Mouse (Mus musculus): ENCODE results near the gene Fnbp1. TPM values are rescaled to one million over a fixed set of nuclear protein-coding genes. Genes with fewer than 3 reads are reported as not detected.
"Not testable (repeated sequence)": the region's sequence is repeated elsewhere in the genome, so short reads cannot be mapped to it uniquely, and the experiment has no call there.

The Fnbp1 gene
- polyA plus RNA-seq (2012; rRNA removed), result 34.1 and 46.3 TPM in 2 replicates

- peak; percentile 93 for TF ChIP-seq POLR2A (IDR thresholded peaks at IDR 0.05; ENCODE audit: borderline replicate concordance, extremely low read depth, insufficient read depth, insufficient read length, poor library complexity, severe bottlenecking)
- no peak for TF ChIP-seq CTCF (IDR thresholded peaks at IDR 0.05; ENCODE audit: borderline replicate concordance, extremely low read depth, insufficient read depth, insufficient read length)
- DNase-seq (ENCODE audit: low read depth), result peak; percentile 93
Observed at GRCm38 (mm10) chr2:31141867-31142454, at the start of gene Fnbp1. Gene Fnbp1, minus strand, starts transcription at chr2:31142008.

GRCm38 (mm10) chr2:31189654-31190053 is 47.8 kb upstream of the Fnbp1 start:
- no peak for TF ChIP-seq POLR2A (IDR thresholded peaks at IDR 0.05; ENCODE audit: borderline replicate concordance, extremely low read depth, insufficient read depth, insufficient read length, poor library complexity, severe bottlenecking)
- no peak for TF ChIP-seq CTCF (IDR thresholded peaks at IDR 0.05; ENCODE audit: borderline replicate concordance, extremely low read depth, insufficient read depth, insufficient read length)
- DNase-seq (ENCODE audit: low read depth), result no peak

- TF ChIP-seq CTCF (IDR thresholded peaks at IDR 0.05; ENCODE audit: borderline replicate concordance, extremely low read depth, insufficient read depth, insufficient read length) (no peak), POLR2A (IDR thresholded peaks at IDR 0.05; ENCODE audit: borderline replicate concordance, extremely low read depth, insufficient read depth, insufficient read length, poor library complexity, severe bottlenecking) (no peak)
- no peak for DNase-seq (ENCODE audit: low read depth)
Observed at GRCm38 (mm10) chr2:31188691-31189090, 46.9 kb upstream of the Fnbp1 start.

DNA sequence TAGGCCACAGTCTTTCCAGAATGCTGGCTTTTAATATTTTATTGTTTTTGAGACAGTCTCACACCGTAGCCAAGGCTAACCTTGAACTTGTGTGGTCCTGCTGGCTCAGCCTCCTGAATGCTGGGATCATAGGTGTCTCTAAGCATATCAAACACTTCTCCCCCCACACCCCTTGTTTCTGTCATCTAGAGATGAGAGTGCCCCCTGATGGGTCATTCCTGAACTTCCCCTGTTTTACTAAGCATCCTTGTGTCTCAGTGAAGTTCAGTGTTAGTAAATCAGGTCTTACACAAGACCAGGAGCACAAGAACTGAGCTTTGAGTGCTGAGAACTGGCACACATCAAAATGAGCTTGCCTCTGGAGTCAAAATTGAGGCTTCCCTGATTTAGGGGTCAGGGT is 42.0 kb upstream of the Fnbp1 start:
- no peak for DNase-seq (ENCODE audit: low read depth)
- TF ChIP-seq POLR2A (IDR thresholded peaks at IDR 0.05; ENCODE audit: borderline replicate concordance, extremely low read depth, insufficient read depth, insufficient read length, poor library complexity, severe bottlenecking) (no peak), CTCF (IDR thresholded peaks at IDR 0.05; ENCODE audit: borderline replicate concordance, extremely low read depth, insufficient read depth, insufficient read length) (no peak)

DNA sequence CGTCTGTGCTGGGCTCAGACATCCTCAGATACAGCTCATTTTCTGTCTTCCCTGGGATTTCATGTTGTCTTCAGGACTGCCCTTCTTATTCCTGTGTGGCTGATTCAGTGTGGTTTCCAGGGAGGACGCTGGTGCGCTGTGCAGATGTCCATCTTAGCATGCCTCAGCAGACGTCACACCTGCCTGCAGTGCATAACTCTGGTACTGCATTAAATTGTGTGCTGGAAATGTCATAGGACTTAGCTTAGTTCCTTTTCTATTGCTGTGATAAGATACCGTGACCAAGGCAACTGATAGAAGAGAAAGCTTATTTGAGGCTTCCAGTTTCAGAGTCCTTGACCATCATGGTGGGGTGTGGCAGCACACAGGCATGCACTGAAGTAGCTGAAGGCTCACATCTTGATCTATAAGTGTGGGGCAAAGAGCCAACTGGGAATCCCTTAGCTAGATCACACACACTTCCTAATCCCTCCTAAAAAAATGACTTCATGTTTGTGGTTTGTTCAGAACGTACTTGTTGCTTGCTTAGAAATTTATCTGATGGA is 41.0 kb upstream of the Fnbp1 start:
- TF ChIP-seq POLR2A (IDR thresholded peaks at IDR 0.05; ENCODE audit: borderline replicate concordance, extremely low read depth, insufficient read depth, insufficient read length, poor library complexity, severe bottlenecking) (no peak), CTCF (IDR thresholded peaks at IDR 0.05; ENCODE audit: borderline replicate concordance, extremely low read depth, insufficient read depth, insufficient read length) (no peak)
- no peak for DNase-seq (ENCODE audit: low read depth)

DNA sequence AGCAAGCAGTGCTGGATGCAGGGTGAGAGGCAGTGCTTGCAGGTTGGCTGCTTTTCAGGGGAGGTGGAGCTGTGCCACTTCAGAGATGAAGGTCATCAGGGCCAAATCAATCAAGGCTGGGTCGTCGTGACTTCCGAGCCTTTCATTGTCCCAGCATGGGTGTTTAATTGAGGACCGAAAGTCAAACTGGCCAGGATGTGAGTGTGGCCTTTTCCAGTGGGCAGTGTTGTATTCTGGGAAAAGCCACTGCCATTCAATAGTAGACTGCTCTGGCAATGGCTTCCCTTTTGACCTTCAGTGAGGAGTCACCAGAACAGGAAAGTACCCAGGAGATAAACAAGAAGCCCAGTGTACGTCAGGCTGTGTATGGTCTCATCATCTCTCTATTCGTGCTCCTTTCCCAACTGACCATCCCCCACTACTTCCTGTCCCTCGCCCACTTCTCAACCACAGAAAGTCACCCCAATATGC is 38.3 kb upstream of the Fnbp1 start:
- no peak for DNase-seq (ENCODE audit: low read depth)
- no peak for TF ChIP-seq POLR2A (IDR thresholded peaks at IDR 0.05; ENCODE audit: borderline replicate concordance, extremely low read depth, insufficient read depth, insufficient read length, poor library complexity, severe bottlenecking)
- TF ChIP-seq CTCF (IDR thresholded peaks at IDR 0.05; ENCODE audit: borderline replicate concordance, extremely low read depth, insufficient read depth, insufficient read length), result no peak

GRCm38 (mm10) chr2:31179471-31179870 is 37.7 kb upstream of the Fnbp1 start:
- TF ChIP-seq CTCF (IDR thresholded peaks at IDR 0.05; ENCODE audit: borderline replicate concordance, extremely low read depth, insufficient read depth, insufficient read length) (no peak), POLR2A (IDR thresholded peaks at IDR 0.05; ENCODE audit: borderline replicate concordance, extremely low read depth, insufficient read depth, insufficient read length, poor library complexity, severe bottlenecking) (no peak)
- no peak for DNase-seq (ENCODE audit: low read depth)

- 0 out of 2 replicates have a peak, but pooled peaks have one; percentile 1 for TF ChIP-seq CTCF (IDR thresholded peaks at IDR 0.05; ENCODE audit: borderline replicate concordance, extremely low read depth, insufficient read depth, insufficient read length)
- DNase-seq (ENCODE audit: low read depth), result not testable (repeated sequence)
Observed at GRCm38 (mm10) chr2:31178593-31178992, 36.8 kb upstream of the Fnbp1 start.

DNA sequence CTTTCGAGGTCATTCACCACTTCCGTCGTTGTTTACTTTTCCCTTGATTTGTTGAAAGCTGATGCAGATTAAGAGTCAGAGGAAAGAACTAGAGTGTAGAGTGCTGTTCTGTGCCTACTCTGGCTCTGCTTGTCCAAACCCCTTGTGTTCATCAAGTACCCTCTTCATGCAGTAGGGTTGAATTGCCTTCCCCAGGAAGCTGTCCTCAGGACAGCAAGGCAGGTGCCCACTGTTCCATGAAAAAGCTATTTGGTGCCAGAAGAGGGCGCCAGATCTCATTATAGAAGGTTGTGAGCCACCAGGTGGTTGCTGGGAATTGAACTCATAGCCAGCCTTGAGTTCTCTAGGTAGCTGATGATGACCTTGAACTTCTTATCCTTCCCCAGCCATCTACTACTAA is 31.5 kb upstream of the Fnbp1 start:
- DNase-seq (ENCODE audit: low read depth), result no peak
- TF ChIP-seq CTCF (IDR thresholded peaks at IDR 0.05; ENCODE audit: borderline replicate concordance, extremely low read depth, insufficient read depth, insufficient read length), result peak; percentile 32; the same call in 1 of the 2 replicates
- TF ChIP-seq POLR2A (IDR thresholded peaks at IDR 0.05; ENCODE audit: borderline replicate concordance, extremely low read depth, insufficient read depth, insufficient read length, poor library complexity, severe bottlenecking), result no peak

- DNase-seq (ENCODE audit: low read depth), result no peak
- no peak for TF ChIP-seq POLR2A (IDR thresholded peaks at IDR 0.05; ENCODE audit: borderline replicate concordance, extremely low read depth, insufficient read depth, insufficient read length, poor library complexity, severe bottlenecking)
- no peak; the same call in 1 of the 2 replicates for TF ChIP-seq CTCF (IDR thresholded peaks at IDR 0.05; ENCODE audit: borderline replicate concordance, extremely low read depth, insufficient read depth, insufficient read length)
Observed at GRCm38 (mm10) chr2:31172536-31172935, 30.7 kb upstream of the Fnbp1 start.

DNA sequence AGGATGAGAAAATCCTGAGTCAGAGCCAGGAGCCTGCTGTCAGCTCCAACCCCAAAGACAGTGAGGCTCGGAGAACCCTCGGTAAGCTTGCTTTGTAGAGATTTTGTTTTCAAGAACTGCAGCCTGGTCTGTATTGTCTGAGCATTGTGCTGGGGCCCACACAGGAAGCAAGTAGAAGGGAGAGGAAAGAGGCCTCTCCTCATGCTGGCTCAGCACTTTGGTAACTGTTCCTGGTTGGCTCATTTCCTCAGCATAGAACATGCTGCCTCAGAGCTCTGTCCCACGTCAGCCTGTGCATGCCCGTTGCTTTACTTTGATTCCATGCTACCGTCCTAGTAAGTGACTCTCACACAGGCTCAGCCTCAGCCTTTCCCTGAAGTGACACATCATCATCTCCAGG is 30.2 kb upstream of the Fnbp1 start:
- no peak for TF ChIP-seq CTCF (IDR thresholded peaks at IDR 0.05; ENCODE audit: borderline replicate concordance, extremely low read depth, insufficient read depth, insufficient read length)
- no peak for TF ChIP-seq POLR2A (IDR thresholded peaks at IDR 0.05; ENCODE audit: borderline replicate concordance, extremely low read depth, insufficient read depth, insufficient read length, poor library complexity, severe bottlenecking)
- peak; percentile 10 for DNase-seq (ENCODE audit: low read depth)

DNA sequence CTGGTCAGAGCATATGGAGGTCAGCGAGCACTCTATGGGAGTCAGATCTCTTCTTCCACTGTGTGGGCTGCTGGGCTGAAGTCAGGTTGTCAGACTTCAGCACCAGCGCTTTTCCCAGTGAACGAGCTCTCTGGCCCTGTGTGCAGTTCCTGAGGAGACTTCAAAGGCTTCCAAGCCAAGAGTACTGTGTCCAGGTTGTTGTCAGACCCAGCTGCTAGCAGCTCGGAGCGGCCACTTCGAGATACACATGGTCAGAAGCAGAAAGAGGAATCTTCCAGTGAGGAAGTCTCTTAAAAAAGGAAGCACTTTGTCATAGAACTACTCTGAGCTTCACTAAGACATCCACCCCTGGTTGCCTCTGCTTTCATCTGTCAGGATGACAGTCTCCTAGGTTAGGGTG is 28.4 kb upstream of the Fnbp1 start:
- no peak for DNase-seq (ENCODE audit: low read depth)
- TF ChIP-seq CTCF (IDR thresholded peaks at IDR 0.05; ENCODE audit: borderline replicate concordance, extremely low read depth, insufficient read depth, insufficient read length), result no peak
- no peak for TF ChIP-seq POLR2A (IDR thresholded peaks at IDR 0.05; ENCODE audit: borderline replicate concordance, extremely low read depth, insufficient read depth, insufficient read length, poor library complexity, severe bottlenecking)

Measured in brain, embryonic 14.5 days (tissue).